Mouse (Mus musculus): ENCODE results near the gene Prkcd.
A peak's percentile ranks its signal among the peaks of the same experiment; 100 is the strongest.

GRCm38 (mm10) chr14:30630811-30631576 is 5.0 kb upstream of the Prkcd start:
- TF ChIP-seq CEBPB (IDR thresholded peaks at IDR 0.05; ENCODE audit: insufficient read depth, poor library complexity, severe bottlenecking) = no peak
- no peak for TF ChIP-seq POLR2A (IDR thresholded peaks at IDR 0.05; ENCODE audit: insufficient read length, low read depth)
- no peak for TF ChIP-seq USF1 (IDR thresholded peaks at IDR 0.05; ENCODE audit: low read depth)
- TF ChIP-seq MYOD1 (IDR thresholded peaks at IDR 0.05; ENCODE audit: control insufficient read depth in 1 of 3, insufficient read length in 2 of 3, low read depth in 2 of 3) = peak in 1 of 3 experiments; percentile 55
- TF ChIP-seq TCF12 (IDR thresholded peaks at IDR 0.05; ENCODE audit: insufficient read depth, poor library complexity, severe bottlenecking) = no peak
- no peak for TF ChIP-seq E2F4 (IDR thresholded peaks at IDR 0.05; ENCODE audit: insufficient read depth)
- TF ChIP-seq POLR2AphosphoS2 (IDR thresholded peaks at IDR 0.05; ENCODE audit: insufficient read length, low read depth) = no peak
- no peak for TF ChIP-seq REST (IDR thresholded peaks at IDR 0.05; ENCODE audit: insufficient read depth, insufficient read length)
- TF ChIP-seq MAX (IDR thresholded peaks at IDR 0.05; ENCODE audit: low read depth) = no peak
- TF ChIP-seq MYOG (IDR thresholded peaks at IDR 0.05; ENCODE audit: control insufficient read depth in 1 of 3, insufficient read depth in 1 of 3, insufficient read length in 2 of 3, low read depth in 2 of 3) = peak in 1 of 3 experiments; percentile 16

All from myocyte (in vitro differentiated cells).